Mouse (Mus musculus): Measurements from ENCODE around the gene Sod3. TPM values are rescaled to one million over a fixed set of nuclear protein-coding genes. Genes with fewer than 3 reads are reported as not detected.
A peak's percentile ranks its signal among the peaks of the same experiment; 100 is the strongest.

Gene Sod3
- polyA plus RNA-seq, 1 experiment from 2014 or later = 13.5 TPM

DNA sequence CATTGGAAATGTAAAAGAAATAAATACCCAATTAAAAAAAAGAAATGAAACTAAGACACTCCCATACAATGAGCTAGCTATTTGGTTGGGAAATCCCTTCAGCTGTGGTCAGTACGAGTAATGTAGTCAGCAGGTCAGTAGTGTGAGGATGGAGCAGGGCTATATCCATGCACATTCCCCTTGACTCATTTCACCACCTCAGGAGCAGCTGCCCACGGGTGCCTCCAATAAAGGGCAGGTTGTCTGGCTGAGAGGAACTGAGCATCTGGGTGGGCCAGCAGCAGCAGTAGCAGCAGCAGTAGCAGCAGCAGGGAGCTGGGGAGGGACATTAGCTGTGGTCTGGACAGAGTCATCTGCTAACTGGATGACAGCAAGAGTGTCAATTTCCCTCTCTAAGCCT is 22.4 kb downstream of the Sod3 start:
- no peak overlapping the region for H3K9ac ChIP-seq
- no peak overlapping the region for H3K27ac ChIP-seq
- no peaks in the 10 kb centered on the region for H3K27me3 ChIP-seq
- no peak for ATAC-seq (replicated peaks; ENCODE audit: low FRiP score)
- no peak overlapping the region for H3K4me2 ChIP-seq
- 72% methylated on average over 2 of the region's 2 CpGs for WGBS
- no peaks in the 10 kb centered on the region for H3K4me1 ChIP-seq
- peaks cover 5% of the 10 kb centered on the region; the same call in 1 of the 2 replicates for H3K36me3 ChIP-seq
- no peaks in the 10 kb centered on the region for H3K9me3 ChIP-seq (replicated peaks)
- no peak overlapping the region for H3K4me3 ChIP-seq (replicated peaks)

DNA sequence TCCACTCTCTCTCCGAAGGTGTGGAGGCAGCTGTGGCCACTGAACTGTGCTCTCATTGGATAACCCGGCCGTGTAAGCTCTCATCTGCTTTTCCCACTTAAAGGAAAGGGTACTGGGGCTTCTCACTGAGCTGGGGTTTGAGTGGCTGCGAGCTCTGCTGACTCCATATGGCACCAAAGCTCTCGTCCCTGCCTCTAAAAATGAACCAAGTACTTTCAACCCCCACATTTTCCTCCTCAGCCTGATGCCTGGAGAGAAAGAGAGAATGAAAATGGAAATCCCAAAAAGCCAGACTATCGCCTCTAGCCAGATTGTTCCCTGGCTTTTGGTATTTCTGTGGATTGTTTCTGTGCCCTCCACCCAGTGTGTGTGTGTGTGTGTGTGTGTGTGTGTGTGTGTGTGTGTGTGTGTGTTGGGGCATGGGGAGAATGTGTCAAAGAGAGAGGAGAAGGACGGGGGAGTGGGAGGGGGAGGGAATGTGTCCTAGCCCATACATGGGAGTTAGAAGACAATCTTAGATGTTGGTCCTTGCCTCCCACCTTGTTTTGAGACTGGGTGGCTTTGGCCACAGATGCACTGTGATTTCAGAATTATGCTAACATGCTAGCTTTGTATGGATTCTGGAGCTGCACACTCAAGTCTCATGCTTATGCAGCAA is 24.6 kb downstream of the Sod3 start:
- H3K4me3 ChIP-seq (replicated peaks) = no peak overlapping the region
- no peaks in the 10 kb centered on the region for H3K27me3 ChIP-seq
- ATAC-seq (replicated peaks; ENCODE audit: low FRiP score) = no peak
- H3K36me3 ChIP-seq = peaks cover 5% of the 10 kb centered on the region; the same call in 1 of the 2 replicates
- H3K27ac ChIP-seq = no peak overlapping the region
- no peaks in the 10 kb centered on the region for H3K9me3 ChIP-seq (replicated peaks)
- H3K4me2 ChIP-seq = no peak overlapping the region
- no peaks in the 10 kb centered on the region for H3K4me1 ChIP-seq
- WGBS = 64% methylated on average over 7 of the region's 7 CpGs
- H3K9ac ChIP-seq = no peak overlapping the region

GRCm38 (mm10) chr5:52390381-52390780 is 26.8 kb downstream of the Sod3 start:
- no peak overlapping the region for H3K4me2 ChIP-seq
- H3K4me1 ChIP-seq = no peaks in the 10 kb centered on the region
- ATAC-seq (replicated peaks; ENCODE audit: low FRiP score) = no peak
- no peaks in the 10 kb centered on the region for H3K27me3 ChIP-seq
- no peak overlapping the region for H3K9ac ChIP-seq
- no peaks in the 10 kb centered on the region for H3K9me3 ChIP-seq (replicated peaks)
- no peak overlapping the region for H3K4me3 ChIP-seq (replicated peaks)
- H3K27ac ChIP-seq = no peak overlapping the region
- WGBS = 87% methylated on average over 6 of the region's 6 CpGs
- H3K36me3 ChIP-seq = peaks cover 5% of the 10 kb centered on the region; the same call in 1 of the 2 replicates

DNA sequence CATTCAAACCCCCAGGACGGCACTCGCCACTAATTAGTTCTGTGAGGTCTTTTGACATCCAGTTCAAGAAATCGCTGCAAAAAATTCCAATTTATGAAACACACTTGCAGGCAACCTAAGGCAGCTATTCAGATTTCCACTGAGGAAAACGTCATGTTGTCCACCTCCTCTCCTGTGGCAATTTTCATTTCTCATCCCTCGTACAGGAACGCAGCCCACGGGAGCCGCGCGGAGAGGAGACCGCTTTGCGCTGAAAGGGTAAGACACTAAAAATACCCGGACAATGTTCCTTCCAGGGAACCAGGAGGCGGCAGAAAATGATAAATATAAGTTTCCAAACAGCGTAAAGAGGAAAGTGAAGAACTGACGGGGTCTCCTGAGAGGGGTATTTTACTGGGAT is 27.9 kb downstream of the Sod3 start:
- Histone ChIP-seq H3K9me3 (replicated peaks) (no peaks in the 10 kb centered on the region), H3K4me3 (replicated peaks) (no peak overlapping the region), H3K27me3 (no peaks in the 10 kb centered on the region), H3K9ac (no peak overlapping the region), H3K4me2 (no peak overlapping the region), H3K27ac (no peak overlapping the region), H3K4me1 (no peaks in the 10 kb centered on the region), H3K36me3 (peaks cover 5% of the 10 kb centered on the region; the same call in 1 of the 2 replicates)
- no peak for ATAC-seq (replicated peaks; ENCODE audit: low FRiP score)
- 75% methylated on average over 16 of the region's 16 CpGs for WGBS

DNA sequence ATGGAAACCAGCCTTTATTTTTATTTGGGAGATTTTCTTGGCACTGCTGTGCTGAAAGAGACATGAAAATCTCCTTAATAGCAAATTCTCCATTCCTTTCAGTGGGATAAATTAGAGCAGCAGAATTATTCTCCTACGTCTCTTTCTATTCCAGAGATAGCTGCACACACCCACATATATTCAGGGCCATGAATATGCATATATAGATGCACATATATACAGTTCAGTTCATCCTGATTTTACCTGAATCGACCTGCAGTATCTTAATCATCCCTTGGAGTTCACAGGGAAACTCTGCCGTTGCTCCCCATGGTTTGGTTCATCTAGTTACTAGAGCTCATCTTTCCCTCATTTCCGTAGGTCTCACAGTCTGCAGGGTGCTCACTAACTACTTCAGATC is 30.2 kb downstream of the Sod3 start:
- H3K4me2 ChIP-seq = no peak overlapping the region
- H3K9me3 ChIP-seq (replicated peaks) = no peaks in the 10 kb centered on the region
- 87% methylated on average over 4 of the region's 4 CpGs for WGBS
- ATAC-seq (replicated peaks; ENCODE audit: low FRiP score) = no peak
- H3K27ac ChIP-seq = no peak overlapping the region
- H3K4me3 ChIP-seq (replicated peaks) = no peak overlapping the region
- H3K27me3 ChIP-seq = no peaks in the 10 kb centered on the region
- 0 out of 2 replicates have a peak, but pooled peaks cover 6% of the 10 kb centered on the region for H3K4me1 ChIP-seq
- H3K9ac ChIP-seq = no peak overlapping the region
- H3K36me3 ChIP-seq = peaks cover 5% of the 10 kb centered on the region; the same call in 1 of the 2 replicates

DNA sequence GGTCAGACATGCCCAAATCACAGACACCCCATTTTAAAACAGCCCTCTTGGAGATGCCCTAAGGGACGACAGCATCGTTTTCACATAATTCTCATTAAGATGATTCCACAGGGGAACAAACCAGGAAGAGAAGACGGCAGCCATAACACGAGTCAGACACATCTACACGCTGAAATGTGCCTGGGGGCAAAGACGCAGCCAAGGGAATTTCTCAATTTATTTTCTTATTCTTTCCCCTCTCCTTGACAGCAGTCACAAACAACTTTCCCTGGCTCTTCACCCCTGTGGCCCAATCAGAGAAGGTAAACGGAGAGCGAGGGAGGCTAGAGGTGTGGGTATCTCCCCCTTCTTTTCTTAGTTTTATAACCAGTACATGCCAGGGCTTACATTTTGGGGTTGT is 40.8 kb downstream of the Sod3 start:
- H3K27ac ChIP-seq = no peak overlapping the region
- H3K9ac ChIP-seq = no peak overlapping the region
- no peaks in the 10 kb centered on the region for H3K36me3 ChIP-seq
- H3K9me3 ChIP-seq (replicated peaks) = no peaks in the 10 kb centered on the region
- no peak overlapping the region for H3K4me3 ChIP-seq (replicated peaks)
- no peak overlapping the region for H3K4me2 ChIP-seq
- WGBS = 84% methylated on average over 8 of the region's 8 CpGs
- H3K27me3 ChIP-seq = no peaks in the 10 kb centered on the region
- ATAC-seq (replicated peaks; ENCODE audit: low FRiP score) = no peak
- no peaks in the 10 kb centered on the region for H3K4me1 ChIP-seq

GRCm38 (mm10) chr5:52408668-52409315 is 45.2 kb downstream of the Sod3 start:
- Histone ChIP-seq H3K27me3 (no peaks in the 10 kb centered on the region), H3K4me2 (no peak overlapping the region), H3K36me3 (no peaks in the 10 kb centered on the region), H3K9ac (no peak overlapping the region), H3K9me3 (replicated peaks) (no peaks in the 10 kb centered on the region), H3K27ac (no peak overlapping the region), H3K4me1 (no peaks in the 10 kb centered on the region), H3K4me3 (replicated peaks) (no peak overlapping the region)
- 83% methylated on average over 7 of the region's 7 CpGs for WGBS
- ATAC-seq (replicated peaks; ENCODE audit: low FRiP score) = no peak

GRCm38 (mm10) chr5:52410197-52410596 is 46.6 kb downstream of the Sod3 start:
- Histone ChIP-seq H3K4me2 (no peak overlapping the region), H3K4me3 (replicated peaks) (no peak overlapping the region), H3K27me3 (no peaks in the 10 kb centered on the region), H3K9me3 (replicated peaks) (no peaks in the 10 kb centered on the region), H3K4me1 (no peaks in the 10 kb centered on the region), H3K27ac (no peak overlapping the region), H3K9ac (no peak overlapping the region), H3K36me3 (no peaks in the 10 kb centered on the region)
- no peak for ATAC-seq (replicated peaks; ENCODE audit: low FRiP score)
- WGBS = 81% methylated on average over 12 of the region's 12 CpGs

DNA sequence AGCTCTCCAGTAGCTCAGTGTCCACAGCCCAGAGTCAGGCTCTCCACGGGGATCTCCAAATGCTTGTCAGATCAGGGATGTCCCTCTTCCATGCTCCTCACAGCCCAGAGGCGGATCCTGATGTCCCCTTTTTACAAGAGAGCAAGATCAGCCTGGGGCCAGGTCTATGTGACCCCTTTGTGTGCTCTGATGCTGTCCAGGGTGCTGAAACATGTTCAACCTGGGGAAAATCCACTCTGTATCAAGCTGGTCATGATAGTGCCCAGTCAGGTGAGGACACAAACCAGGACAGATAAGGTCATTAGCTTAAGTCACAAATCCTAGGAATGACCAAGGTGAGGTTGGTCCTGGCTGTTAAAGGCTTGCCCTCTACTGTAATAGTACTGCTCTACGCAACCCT is 48.0 kb downstream of the Sod3 start:
- H3K4me1 ChIP-seq = no peaks in the 10 kb centered on the region
- H3K4me3 ChIP-seq (replicated peaks) = no peak overlapping the region
- no peaks in the 10 kb centered on the region for H3K9me3 ChIP-seq (replicated peaks)
- H3K4me2 ChIP-seq = no peak overlapping the region
- 55% methylated on average over 3 of the region's 3 CpGs for WGBS
- H3K27me3 ChIP-seq = no peaks in the 10 kb centered on the region
- H3K9ac ChIP-seq = no peak overlapping the region
- ATAC-seq (replicated peaks; ENCODE audit: low FRiP score) = 0 out of 2 replicates have a peak, but pooled peaks have one; percentile 56
- no peak overlapping the region for H3K27ac ChIP-seq
- no peaks in the 10 kb centered on the region for H3K36me3 ChIP-seq

DNA sequence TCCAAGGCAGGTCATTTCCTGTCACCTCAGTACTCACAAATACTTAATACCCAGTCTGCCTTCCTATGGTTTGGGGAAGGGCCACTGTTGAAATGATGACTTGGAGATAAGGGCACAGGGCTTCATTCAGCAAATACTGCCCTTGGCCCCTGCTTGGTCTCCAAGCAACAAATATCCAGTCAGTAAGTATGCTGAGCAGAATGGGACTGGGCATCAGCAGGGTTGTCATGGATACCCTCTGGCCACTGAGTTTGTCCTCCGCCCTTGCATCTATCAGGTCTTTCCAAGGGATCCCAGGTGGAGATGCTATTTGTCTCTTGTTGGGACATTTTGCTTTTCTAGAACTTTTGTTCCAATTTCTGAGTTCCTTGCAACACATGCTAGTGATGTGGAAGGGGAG is 51.6 kb downstream of the Sod3 start:
- Histone ChIP-seq H3K4me1 (no peaks in the 10 kb centered on the region), H3K27me3 (no peaks in the 10 kb centered on the region), H3K9ac (no peak overlapping the region), H3K4me3 (replicated peaks) (no peak overlapping the region), H3K36me3 (no peaks in the 10 kb centered on the region), H3K9me3 (replicated peaks) (no peaks in the 10 kb centered on the region), H3K4me2 (no peak overlapping the region), H3K27ac (no peak overlapping the region)
- WGBS = 79% methylated on average over 1 of the region's 1 CpGs
- ATAC-seq (replicated peaks; ENCODE audit: low FRiP score) = no peak

- no peaks in the 10 kb centered on the region for H3K4me1 ChIP-seq
- 86% methylated on average over 6 of the region's 6 CpGs for WGBS
- no peaks in the 10 kb centered on the region for H3K36me3 ChIP-seq
- no peaks in the 10 kb centered on the region for H3K9me3 ChIP-seq (replicated peaks)
- H3K9ac ChIP-seq = no peak overlapping the region
- H3K4me2 ChIP-seq = no peak overlapping the region
- H3K27me3 ChIP-seq = no peaks in the 10 kb centered on the region
- no peak overlapping the region for H3K4me3 ChIP-seq (replicated peaks)
- no peak for ATAC-seq (replicated peaks; ENCODE audit: low FRiP score)
- no peak overlapping the region for H3K27ac ChIP-seq
Measured at GRCm38 (mm10) chr5:52415917-52416316, 52.3 kb downstream of the Sod3 start.

DNA sequence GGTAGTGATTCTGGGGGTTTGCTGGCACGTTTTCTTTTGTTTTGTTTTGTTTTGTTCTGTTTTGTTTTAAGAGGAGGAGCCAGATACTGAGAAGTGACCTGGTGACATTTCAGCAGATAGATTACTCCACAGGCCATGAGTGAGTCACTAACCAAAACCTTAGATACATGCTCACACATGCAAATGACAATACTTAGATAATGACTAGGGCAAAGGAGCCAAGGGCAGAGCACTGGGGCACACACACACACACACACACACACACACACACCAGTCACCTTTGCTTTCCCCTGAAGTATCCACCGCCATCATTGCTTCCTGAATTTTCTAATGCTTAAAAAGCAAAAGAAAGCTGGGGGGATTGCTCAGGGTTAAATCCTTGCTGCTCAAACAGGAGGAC is 52.9 kb downstream of the Sod3 start:
- no peak overlapping the region for H3K9ac ChIP-seq

More for the DNA sequence above, 52.9 kb downstream of the Sod3 start:
- Histone ChIP-seq H3K4me3 (replicated peaks) (no peak overlapping the region), H3K4me2 (no peak overlapping the region), H3K27me3 (no peaks in the 10 kb centered on the region), H3K4me1 (no peaks in the 10 kb centered on the region), H3K9me3 (replicated peaks) (no peaks in the 10 kb centered on the region), H3K27ac (no peak overlapping the region), H3K36me3 (no peaks in the 10 kb centered on the region)
- ATAC-seq (replicated peaks; ENCODE audit: low FRiP score) = no peak
- 68% methylated on average over 2 of the region's 2 CpGs for whole genome bisulfite sequencing
